Mouse (Mus musculus) spleen, adult 2 months (tissue): Measurements from ENCODE around the gene Depp1.

Experiments
- CTCF ChIP-seq: fragments of 200-500 bp; IDR thresholded peaks from 2 replicates; pipeline ENCODE4 v1.5.1; 2011; ENCODE audit warnings: mild to moderate bottlenecking, inconsistent platforms; ENCODE audit not compliant: insufficient read depth, insufficient read length, insufficient replicate concordance; ENCODE audit errors: extremely low read depth
- POLR2A ChIP-seq: fragments of 200-500 bp; IDR thresholded peaks from 2 replicates; pipeline ENCODE4 v1.6.1; 2011; ENCODE audit warnings: low read depth, low read length, inconsistent platforms

- TF ChIP-seq POLR2A (no peak), CTCF (no peak)
Measured at GRCm38 (mm10) chr6:116663364-116663763, 13.0 kb downstream of the Depp1 start.
